Mouse (Mus musculus): ENCODE results near the gene Hic2. TPM values are rescaled to one million over a fixed set of nuclear protein-coding genes. Genes with fewer than 3 reads are reported as not detected.

The Hic2 gene
- polyA plus RNA-seq, 1 experiment from 2014 or later, result 13.7 TPM

- Histone ChIP-seq H3K4me3 (replicated peaks) (peak overlapping the region; percentile 87), H3K4me2 (peak overlapping the region; percentile 93), H3K36me3 (no peaks in the 10 kb centered on the region), H3K4me1 (replicated peaks) (peaks cover 48% of the 10 kb centered on the region), H3K9ac (replicated peaks) (peak overlapping the region; percentile 93), H3K27me3 (no peaks in the 10 kb centered on the region), H3K9me3 (no peaks in the 10 kb centered on the region), H3K27ac (peak overlapping the region; percentile 93; the same call in 1 of the 2 replicates)
- WGBS, result 22% methylated on average over 9 of the region's 9 CpGs
- no peak for ATAC-seq (ENCODE audit: insufficient number of reproducible peaks, insufficient read depth, low FRiP score, low TSS enrichment, low read depth)
Measured at GRCm38 (mm10) chr16:17234916-17235665, 1.7 kb downstream of the Hic2 start.

- Histone ChIP-seq H3K9ac (replicated peaks) (no peak overlapping the region), H3K27me3 (no peaks in the 10 kb centered on the region), H3K4me1 (replicated peaks) (peaks cover 52% of the 10 kb centered on the region), H3K4me2 (no peak overlapping the region), H3K36me3 (no peaks in the 10 kb centered on the region), H3K4me3 (replicated peaks) (no peak overlapping the region), H3K27ac (no peak overlapping the region), H3K9me3 (no peaks in the 10 kb centered on the region)
- no peak for ATAC-seq (ENCODE audit: insufficient number of reproducible peaks, insufficient read depth, low FRiP score, low TSS enrichment, low read depth)
- WGBS, result 92% methylated on average over 3 of the region's 3 CpGs
Measured at GRCm38 (mm10) chr16:17237634-17238033, 4.3 kb downstream of the Hic2 start.

GRCm38 (mm10) chr16:17239409-17239808 lies 6.0 kb downstream of the Hic2 start:
- ATAC-seq (ENCODE audit: insufficient number of reproducible peaks, insufficient read depth, low FRiP score, low TSS enrichment, low read depth), result no peak

GRCm38 (mm10) chr16:17243731-17244130 lies 10.4 kb downstream of the Hic2 start:
- no peak overlapping the region for H3K4me2 ChIP-seq
- no peak for ATAC-seq (ENCODE audit: insufficient number of reproducible peaks, insufficient read depth, low FRiP score, low TSS enrichment, low read depth)
- H3K9me3 ChIP-seq, result no peaks in the 10 kb centered on the region
- no peak overlapping the region for H3K9ac ChIP-seq (replicated peaks)
- H3K36me3 ChIP-seq, result no peaks in the 10 kb centered on the region
- H3K27ac ChIP-seq, result no peak overlapping the region
- no peak overlapping the region for H3K4me3 ChIP-seq (replicated peaks)
- no peaks in the 10 kb centered on the region for H3K27me3 ChIP-seq
- H3K4me1 ChIP-seq (replicated peaks), result peaks cover 30% of the 10 kb centered on the region
- WGBS, result 52% methylated on average over 1 of the region's 1 CpGs

More at GRCm38 (mm10) chr16:17239409-17239808, 6.0 kb downstream of the Hic2 start:
- Histone ChIP-seq H3K4me3 (replicated peaks) (no peak overlapping the region), H3K27ac (no peak overlapping the region), H3K4me2 (no peak overlapping the region), H3K36me3 (no peaks in the 10 kb centered on the region), H3K9me3 (no peaks in the 10 kb centered on the region), H3K4me1 (replicated peaks) (peaks cover 51% of the 10 kb centered on the region), H3K9ac (replicated peaks) (no peak overlapping the region), H3K27me3 (no peaks in the 10 kb centered on the region)
- WGBS, result 76% methylated on average over 2 of the region's 2 CpGs

GRCm38 (mm10) chr16:17244996-17245395 lies 11.6 kb downstream of the Hic2 start:
- no peak overlapping the region for H3K27ac ChIP-seq
- no peaks in the 10 kb centered on the region for H3K27me3 ChIP-seq
- ATAC-seq (ENCODE audit: insufficient number of reproducible peaks, insufficient read depth, low FRiP score, low TSS enrichment, low read depth), result no peak
- no peak overlapping the region for H3K9ac ChIP-seq (replicated peaks)
- H3K9me3 ChIP-seq, result no peaks in the 10 kb centered on the region
- no peak overlapping the region for H3K4me2 ChIP-seq
- H3K4me3 ChIP-seq (replicated peaks), result no peak overlapping the region
- no peaks in the 10 kb centered on the region for H3K36me3 ChIP-seq
- 80% methylated on average over 1 of the region's 1 CpGs for WGBS
- H3K4me1 ChIP-seq (replicated peaks), result peaks cover 18% of the 10 kb centered on the region

- Histone ChIP-seq H3K27me3 (no peaks in the 10 kb centered on the region), H3K9ac (replicated peaks) (no peak overlapping the region), H3K36me3 (no peaks in the 10 kb centered on the region), H3K4me2 (no peak overlapping the region), H3K27ac (no peak overlapping the region), H3K4me1 (replicated peaks) (peaks cover 28% of the 10 kb centered on the region), H3K4me3 (replicated peaks) (no peak overlapping the region), H3K9me3 (no peaks in the 10 kb centered on the region)
- ATAC-seq (ENCODE audit: insufficient number of reproducible peaks, insufficient read depth, low FRiP score, low TSS enrichment, low read depth), result no peak
- WGBS, result 74% methylated on average over 4 of the region's 4 CpGs
Measured at GRCm38 (mm10) chr16:17247727-17248126, 14.4 kb downstream of the Hic2 start.

- Histone ChIP-seq H3K4me1 (replicated peaks) (peaks cover 36% of the 10 kb centered on the region), H3K4me2 (no peak overlapping the region), H3K36me3 (no peaks in the 10 kb centered on the region), H3K9ac (replicated peaks) (no peak overlapping the region), H3K4me3 (replicated peaks) (no peak overlapping the region), H3K9me3 (no peaks in the 10 kb centered on the region), H3K27me3 (no peaks in the 10 kb centered on the region), H3K27ac (no peak overlapping the region)
- WGBS, result 72% methylated on average over 6 of the region's 6 CpGs
- ATAC-seq (ENCODE audit: insufficient number of reproducible peaks, insufficient read depth, low FRiP score, low TSS enrichment, low read depth), result no peak
Measured at GRCm38 (mm10) chr16:17249135-17249534, 15.8 kb downstream of the Hic2 start.

- Histone ChIP-seq H3K27me3 (no peaks in the 10 kb centered on the region), H3K9ac (replicated peaks) (no peak overlapping the region), H3K27ac (no peak overlapping the region), H3K4me2 (no peak overlapping the region), H3K9me3 (no peaks in the 10 kb centered on the region), H3K36me3 (peaks cover 15% of the 10 kb centered on the region), H3K4me3 (replicated peaks) (no peak overlapping the region), H3K4me1 (replicated peaks) (peaks cover 48% of the 10 kb centered on the region)
- 0 out of 2 replicates have a peak, but pooled peaks have one; percentile 18 for ATAC-seq (ENCODE audit: insufficient number of reproducible peaks, insufficient read depth, low FRiP score, low TSS enrichment, low read depth)
- 67% methylated on average over 3 of the region's 3 CpGs for WGBS
Measured at GRCm38 (mm10) chr16:17251539-17251938, 18.2 kb downstream of the Hic2 start.

- no peaks in the 10 kb centered on the region for H3K9me3 ChIP-seq
- H3K4me2 ChIP-seq, result no peak overlapping the region
- H3K4me3 ChIP-seq (replicated peaks), result no peak overlapping the region
- no peak overlapping the region for H3K27ac ChIP-seq
- WGBS, result 67% methylated on average over 3 of the region's 3 CpGs
- H3K27me3 ChIP-seq, result no peaks in the 10 kb centered on the region
- no peak overlapping the region for H3K9ac ChIP-seq (replicated peaks)
- peaks cover 22% of the 10 kb centered on the region for H3K36me3 ChIP-seq
- ATAC-seq (ENCODE audit: insufficient number of reproducible peaks, insufficient read depth, low FRiP score, low TSS enrichment, low read depth), result no peak
- H3K4me1 ChIP-seq (replicated peaks), result peaks cover 48% of the 10 kb centered on the region
Measured at GRCm38 (mm10) chr16:17252086-17252726, 18.8 kb downstream of the Hic2 start.

GRCm38 (mm10) chr16:17252841-17253240 lies 19.5 kb downstream of the Hic2 start:
- no peaks in the 10 kb centered on the region for H3K9me3 ChIP-seq
- no peak overlapping the region for H3K4me3 ChIP-seq (replicated peaks)
- no peak overlapping the region for H3K27ac ChIP-seq
- H3K36me3 ChIP-seq, result peaks cover 28% of the 10 kb centered on the region
- H3K4me2 ChIP-seq, result no peak overlapping the region
- no peak overlapping the region for H3K9ac ChIP-seq (replicated peaks)
- no peaks in the 10 kb centered on the region for H3K27me3 ChIP-seq
- H3K4me1 ChIP-seq (replicated peaks), result peaks cover 42% of the 10 kb centered on the region
- ATAC-seq (ENCODE audit: insufficient number of reproducible peaks, insufficient read depth, low FRiP score, low TSS enrichment, low read depth), result no peak
- 52% methylated on average over 7 of the region's 7 CpGs for WGBS

- Histone ChIP-seq H3K27ac (no peak overlapping the region), H3K27me3 (no peaks in the 10 kb centered on the region), H3K9me3 (no peaks in the 10 kb centered on the region), H3K4me1 (replicated peaks) (peaks cover 42% of the 10 kb centered on the region), H3K4me2 (no peak overlapping the region), H3K4me3 (replicated peaks) (no peak overlapping the region), H3K36me3 (peaks cover 41% of the 10 kb centered on the region), H3K9ac (replicated peaks) (no peak overlapping the region)
- ATAC-seq (ENCODE audit: insufficient number of reproducible peaks, insufficient read depth, low FRiP score, low TSS enrichment, low read depth), result no peak
- WGBS, result 30% methylated on average over 4 of the region's 4 CpGs
Measured at GRCm38 (mm10) chr16:17254005-17254597, 20.7 kb downstream of the Hic2 start.

All from limb, embryonic 12.5 days (tissue).